Mouse (Mus musculus) thymus, adult 18-20 months (tissue): ENCODE results near the gene Csf2ra.
"Not testable (repeated sequence)": the region's sequence is repeated elsewhere in the genome, so short reads cannot be mapped to it uniquely, and the experiment has no call there.

ENCODE experiments used
- DNase-seq, 2 experiments: peaks; one replicate each; pipeline ENCODE4 v3.0.0; 2022; ENCODE audit warnings: mixed read lengths in 2 of 2

Csf2ra gene

DNA sequence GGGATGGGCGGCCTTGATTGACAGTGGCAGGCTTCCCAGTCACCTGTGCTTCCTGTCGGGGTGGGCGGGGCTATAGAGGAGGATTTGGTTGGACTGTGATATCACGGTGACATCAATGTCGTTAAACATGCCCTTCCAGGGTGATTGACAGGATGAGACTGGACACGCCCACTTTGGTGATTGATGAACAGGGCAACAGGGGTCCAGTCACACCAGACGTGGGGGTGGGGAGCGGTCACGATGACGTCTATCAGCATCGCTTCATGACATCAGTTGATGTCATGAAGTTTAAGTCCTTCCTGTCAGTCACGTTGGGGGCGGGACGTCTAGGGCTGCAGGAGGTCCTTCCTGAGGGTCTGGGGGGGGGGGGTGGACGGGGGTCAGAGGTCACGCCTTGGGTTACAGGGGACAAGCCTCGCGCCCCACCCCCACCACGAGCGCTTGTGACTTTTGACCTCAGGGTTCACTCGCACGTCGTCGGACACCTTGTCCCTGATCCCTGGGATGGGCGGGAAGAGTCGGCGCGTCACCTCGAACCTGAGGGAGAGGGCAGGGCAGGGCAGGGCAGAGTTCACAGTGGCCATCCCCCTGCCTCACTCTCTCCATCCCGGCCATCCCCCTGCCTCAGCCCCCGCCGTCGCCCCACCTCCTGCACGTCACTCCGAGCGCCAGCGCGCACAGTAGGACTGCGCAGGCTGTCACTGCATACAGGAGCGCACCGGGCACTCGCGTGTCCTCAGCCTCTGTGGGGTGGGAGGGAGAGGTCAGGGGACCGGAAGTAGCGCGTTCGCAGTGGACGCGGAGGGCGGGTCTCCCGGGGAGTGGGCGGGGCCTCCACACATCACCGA lies 3.3 kb downstream of the Csf2ra start:
- DNase-seq = peak in 1 of 2 experiments; percentile 16

DNA sequence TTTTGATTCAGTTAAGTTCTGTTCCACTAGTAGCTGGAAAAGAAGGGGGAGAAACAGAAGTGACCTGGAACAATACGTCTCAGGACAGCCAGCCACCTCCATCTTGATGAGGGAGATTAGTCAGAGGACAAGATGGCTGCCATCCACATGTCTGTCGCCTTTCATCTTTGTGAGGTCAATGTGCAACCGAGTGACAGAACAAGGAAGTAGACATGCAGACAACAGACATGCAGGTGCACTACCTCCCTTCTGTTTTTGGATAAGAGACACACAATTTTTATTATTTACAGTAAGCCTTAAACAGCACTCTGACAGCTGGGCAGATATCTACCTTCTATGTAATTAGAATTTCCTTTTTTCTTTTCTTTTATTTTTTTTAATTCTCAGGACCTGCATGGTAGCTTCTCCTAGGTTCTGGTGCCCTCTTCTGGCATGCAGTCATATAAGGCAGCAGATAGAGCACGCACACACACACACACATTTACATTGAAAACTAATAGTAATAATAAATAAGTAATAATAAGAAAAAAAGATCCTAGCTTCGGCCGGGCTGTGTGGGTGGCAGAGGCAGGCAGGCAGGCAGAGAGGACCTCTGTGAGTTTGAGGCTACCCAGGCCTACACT lies 4.4 kb downstream of the Csf2ra start:
- no peak for DNase-seq

DNA sequence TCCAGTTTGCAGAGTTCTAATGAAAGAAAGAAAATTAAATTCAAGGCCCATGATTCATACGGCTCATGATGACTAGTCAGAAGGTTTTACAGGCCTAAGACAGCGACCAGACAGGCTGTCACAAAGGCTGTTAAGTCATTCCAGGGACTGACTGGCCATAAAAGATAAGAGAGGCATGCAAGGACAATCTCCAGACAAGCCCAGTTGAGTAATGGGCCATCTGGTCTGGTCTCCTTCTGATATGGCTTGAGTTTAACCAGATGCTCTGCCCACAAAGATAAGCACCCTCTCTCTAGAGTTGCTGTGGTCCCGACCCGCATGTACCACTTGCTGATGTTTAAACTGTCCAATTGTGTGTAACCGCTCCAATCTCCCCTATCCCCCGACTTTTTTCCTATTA lies 20.7 kb downstream of the Csf2ra start:
- DNase-seq = not testable (repeated sequence)

DNA sequence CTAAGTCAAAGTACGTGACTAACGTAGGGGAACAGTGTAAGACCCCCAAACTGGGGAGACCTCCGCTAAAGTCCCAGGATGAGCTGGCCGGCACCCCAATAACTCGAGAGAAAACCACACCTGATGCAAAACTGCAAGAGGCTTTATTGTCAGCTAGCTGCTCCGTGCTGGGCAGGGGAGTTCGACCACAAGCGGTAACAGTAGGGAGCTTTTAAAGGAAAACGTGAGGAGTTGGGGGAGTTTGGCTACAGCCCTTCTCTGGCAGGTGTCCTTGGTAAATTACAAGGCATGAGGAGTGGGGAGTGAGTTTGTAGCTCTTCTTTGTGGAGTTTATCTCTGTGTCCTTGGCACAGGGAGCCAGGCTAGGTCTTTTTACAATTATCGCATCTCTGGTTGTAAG lies 28.4 kb downstream of the Csf2ra start:
- peak in 1 of 2 experiments; percentile 20 for DNase-seq

DNA sequence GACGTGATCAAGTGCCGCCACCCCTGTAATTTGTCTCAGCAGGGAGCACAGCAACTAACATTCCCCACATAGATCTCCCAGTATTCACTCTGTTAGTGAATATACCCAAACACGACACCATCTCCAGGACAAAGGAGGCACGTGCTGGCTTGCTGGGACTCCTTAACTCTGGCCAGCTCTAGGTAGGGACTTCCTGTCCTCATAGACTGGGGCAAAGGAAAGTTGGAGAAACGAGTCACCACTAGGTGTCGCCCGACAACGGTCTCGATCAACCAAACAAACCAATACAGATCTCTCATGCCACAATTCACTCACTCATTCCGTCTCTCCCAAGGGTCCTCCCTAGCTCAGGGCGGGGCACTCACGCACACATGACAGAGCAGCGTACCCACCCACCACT lies 28.9 kb downstream of the Csf2ra start:
- DNase-seq = peak; percentile 69 to 81

DNA sequence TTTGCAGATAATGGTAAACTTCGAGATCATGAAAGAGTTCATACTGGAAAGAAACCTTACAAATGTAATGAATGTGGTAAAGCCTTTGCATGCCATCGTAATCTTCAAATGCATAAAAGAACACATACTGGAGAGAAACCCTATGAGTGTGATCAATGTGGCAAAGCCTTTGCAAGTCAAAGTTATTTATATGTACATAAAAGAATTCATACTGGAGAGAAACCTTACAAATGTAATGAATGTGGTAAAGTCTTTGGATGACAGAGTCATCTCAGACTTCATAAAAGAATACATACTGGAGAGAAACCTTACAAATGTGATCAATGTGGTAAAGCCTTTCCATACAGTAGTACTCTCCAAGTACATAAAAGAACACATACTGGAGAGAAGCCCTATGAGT lies 44.6 kb downstream of the Csf2ra start, which contains the start of gene Gm6020:
Gm6020 (plus strand) TSS at position 301 of the 400 bp plus-strand sequence.
- DNase-seq = not testable (repeated sequence)

DNA sequence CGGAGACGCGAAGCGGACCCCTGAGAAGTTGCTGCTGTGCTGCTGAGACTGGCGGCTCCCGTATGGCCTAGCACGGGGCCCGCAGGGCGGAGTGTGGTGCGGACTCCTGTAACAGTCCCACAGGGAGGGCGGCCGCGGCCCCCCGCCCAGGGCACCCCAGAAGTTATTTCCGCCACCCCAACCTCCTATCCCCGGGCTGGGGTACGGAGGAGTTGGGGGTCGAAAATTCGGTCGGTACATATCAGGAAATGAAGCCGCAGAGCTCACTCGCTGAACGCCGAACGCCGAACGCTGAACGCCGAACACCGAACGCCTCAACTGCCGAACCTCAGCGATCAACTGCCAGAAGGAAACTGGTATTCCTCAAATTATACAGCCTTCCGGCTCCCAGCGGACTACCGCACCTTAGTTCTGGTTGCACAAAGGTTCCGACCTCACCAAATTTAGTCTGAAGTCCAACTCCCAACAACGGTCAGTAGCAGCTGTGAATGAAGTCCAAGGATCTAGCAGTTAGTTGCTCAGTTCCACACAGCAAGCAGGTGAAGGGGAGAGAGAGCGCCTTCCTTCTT lies 52.4 kb downstream of the Csf2ra start, which contains the start of gene Gm7102:
Gm7102 (minus strand) TSS at position 554 of the 569 bp plus-strand sequence.
- DNase-seq = no peak
